Mouse (Mus musculus) midbrain, embryonic 14.5 days (tissue): ENCODE data around the gene Obox1. TPM values are rescaled to one million over a fixed set of nuclear protein-coding genes. Genes with fewer than 3 reads are reported as not detected.
"Not testable (repeated sequence)": the region's sequence is repeated elsewhere in the genome, so short reads cannot be mapped to it uniquely, and the experiment has no call there.

Experiments
- ATAC-seq: fragments of 200-750 bp; cut with Nextera tagmentation; 2 replicates; pipeline ENCODE4 v1.8.0; 2017; ENCODE audit warnings: moderate number of reproducible peaks, moderate library complexity; ENCODE audit not compliant: low FRiP score, low TSS enrichment
- DNase-seq: peaks from one replicate; pipeline ENCODE4 v3.0.0-alpha.2; 2015
- H3K27ac ChIP-seq: fragments of 300-500 bp; sonication (generic); replicated peaks from 2 replicates; pipeline ENCODE4 v1.5.1; 2014; ENCODE audit warnings: mild to moderate bottlenecking, low read depth, low read length, moderate library complexity
- H3K27me3 ChIP-seq: fragments of 300-500 bp; sonication (generic); 2 replicates; pipeline ENCODE4 v1.6.1; 2014; ENCODE audit warnings: low read length, control low read depth, mixed read lengths; ENCODE audit not compliant: control insufficient read depth, insufficient read depth
- H3K36me3 ChIP-seq: fragments of 300-500 bp; sonication (generic); 2 replicates; pipeline ENCODE4 v1.6.1; 2014; ENCODE audit warnings: low read length, control low read depth; ENCODE audit not compliant: control insufficient read depth, insufficient read depth
- H3K4me1 ChIP-seq: fragments of 300-500 bp; sonication (generic); 2 replicates; pipeline ENCODE4 v1.6.1; 2014; ENCODE audit warnings: mild to moderate bottlenecking, antibody characterized with exemption, low read length, control low read depth; ENCODE audit not compliant: control insufficient read depth, insufficient read depth
- H3K4me2 ChIP-seq: fragments of 300-500 bp; sonication (generic); 2 replicates; pipeline ENCODE4 v1.6.1; 2014; ENCODE audit warnings: mild to moderate bottlenecking, low read length, moderate library complexity
- H3K4me3 ChIP-seq: fragments of 300-500 bp; sonication (generic); replicated peaks from 2 replicates; pipeline ENCODE4 v1.5.1; 2014; ENCODE audit warnings: low read depth, low read length
- H3K9ac ChIP-seq: fragments of 300-500 bp; sonication (generic); replicated peaks from 2 replicates; pipeline ENCODE4 v1.6.1; 2014; ENCODE audit warnings: mild to moderate bottlenecking, low read length, moderate library complexity
- H3K9me3 ChIP-seq: fragments of 300-500 bp; sonication (generic); 2 replicates; pipeline ENCODE4 v1.6.1; 2016; ENCODE audit warnings: low read length, control low read depth, mixed read lengths; ENCODE audit not compliant: control insufficient read depth
- WGBS: fragments of 180-500 bp; shearing (Covaris S2); extraction: QIAGEN DNeasy Blood & Tissue Kit; methylation state at CpG from one replicate; pipeline ENCODE4 v1.1.7; 2014; 5-methylcytosine and 5-hydroxymethylcytosine counted together
- polyA plus RNA-seq: library from polyadenylated mRNA; unstranded; fragments of >200 nt; fragmentation: Nextera tagmentation; extraction: Ambion mirVana; gene quantifications from 2 replicates; pipeline ENCODE4 v1.2.1, GENCODE M21; 2014

Obox1 gene
- not detected in 2 replicates for polyA plus RNA-seq

DNA sequence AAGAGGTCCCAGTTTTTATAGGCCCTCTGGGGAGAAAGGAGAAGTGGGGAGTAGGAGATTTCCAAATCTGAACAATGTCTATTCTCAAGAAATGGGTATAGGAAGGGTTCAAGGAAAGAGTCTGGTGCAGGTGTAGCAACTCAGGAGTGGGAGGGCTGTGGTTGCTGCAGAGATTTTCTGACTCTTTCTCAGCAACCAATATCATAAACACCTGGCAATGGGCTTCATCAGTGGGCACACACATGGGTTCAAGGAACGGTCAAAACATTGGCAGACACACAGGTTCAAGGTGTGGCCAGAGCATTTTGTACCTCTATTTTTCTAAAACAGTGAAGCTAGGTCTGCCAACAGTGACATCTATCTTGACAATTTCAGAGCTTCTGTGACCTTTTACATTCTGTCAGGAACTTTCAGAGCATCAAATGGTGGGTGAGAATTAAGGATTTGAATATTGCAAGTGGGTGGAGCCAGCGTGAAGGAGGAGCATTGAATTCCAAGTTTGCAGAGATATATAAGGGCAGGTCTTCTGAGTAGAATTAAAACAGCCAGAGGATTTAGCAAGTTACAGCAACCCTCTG, at the start of gene Obox1, which contains the start of gene Obox2:
Gene Obox1 (plus strand): TSS at position 528 of the 578 bp plus-strand sequence.
Gene Obox2 (plus strand): TSS at position 301 of the 578 bp plus-strand sequence.
- H3K4me2 ChIP-seq, H3K9ac ChIP-seq, ATAC-seq, H3K36me3 ChIP-seq, H3K9me3 ChIP-seq, H3K4me1 ChIP-seq, DNase-seq, H3K27me3 ChIP-seq, H3K27ac ChIP-seq, H3K4me3 ChIP-seq: not testable (repeated sequence)
- WGBS, result no CpG with 5 or more reads among the region's 2 CpGs

DNA sequence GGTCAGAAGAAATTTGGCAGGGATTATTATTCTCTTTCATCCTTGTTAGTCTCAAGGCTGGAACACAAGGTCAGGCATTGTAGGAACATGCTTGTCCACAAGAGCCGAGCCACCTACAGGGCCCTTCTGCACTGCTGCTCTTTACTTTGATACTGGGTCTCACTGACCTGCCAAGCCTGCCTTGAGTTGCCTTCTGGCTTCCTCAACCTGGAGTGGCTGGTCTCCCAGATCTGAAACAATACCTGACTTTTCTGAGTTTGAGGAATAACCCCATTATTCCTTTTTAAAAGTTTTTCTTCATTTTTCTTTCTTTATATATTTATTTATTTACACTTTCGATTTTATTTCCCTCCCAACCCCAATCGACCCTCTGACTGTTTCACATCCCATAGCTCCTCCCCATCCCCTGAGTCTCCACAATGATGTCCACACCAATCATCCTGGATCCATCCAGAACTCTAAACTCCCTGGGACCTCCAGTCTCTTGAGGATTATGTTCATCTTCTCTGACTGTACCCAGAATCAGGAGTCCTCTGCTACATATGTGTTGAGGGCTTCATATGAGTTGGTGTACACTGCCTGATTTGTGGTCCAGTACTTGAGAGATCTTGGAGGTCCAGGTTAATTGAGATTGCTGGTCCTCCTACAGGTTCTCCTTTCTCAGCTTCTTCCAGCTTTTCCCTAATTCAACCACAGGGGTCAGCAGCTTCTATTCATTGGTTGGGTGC, 10.6 kb downstream of the Obox1 start:
- ATAC-seq, H3K36me3 ChIP-seq, DNase-seq, H3K4me1 ChIP-seq, H3K9me3 ChIP-seq, H3K9ac ChIP-seq, H3K27me3 ChIP-seq, H3K4me2 ChIP-seq, H3K4me3 ChIP-seq, H3K27ac ChIP-seq: not testable (repeated sequence)
- 72% methylated on average over 3 of the region's 3 CpGs for WGBS

DNA sequence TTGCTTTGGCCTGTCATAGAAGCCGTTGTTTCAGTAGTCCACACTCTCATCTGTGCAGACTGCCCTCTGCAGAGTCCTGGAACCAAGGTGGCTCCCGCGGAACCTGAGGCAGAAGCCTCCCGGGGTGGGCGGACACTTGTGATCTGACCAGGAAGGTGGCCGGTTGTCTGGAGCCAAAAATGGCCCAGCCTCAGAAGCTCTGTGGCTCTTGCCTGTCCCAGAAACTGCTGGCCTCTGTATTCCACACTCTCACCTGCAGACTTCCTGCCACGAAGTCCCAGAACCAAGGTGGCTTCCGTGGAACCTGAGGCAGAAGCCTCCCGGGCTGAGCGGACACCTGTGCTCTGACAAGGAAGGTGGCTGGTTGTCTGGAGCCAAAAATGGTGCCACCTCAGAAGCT, 18.1 kb downstream of the Obox1 start:
- H3K27me3 ChIP-seq, ATAC-seq, H3K9me3 ChIP-seq, H3K9ac ChIP-seq, H3K27ac ChIP-seq, H3K4me2 ChIP-seq, H3K36me3 ChIP-seq, H3K4me3 ChIP-seq, H3K4me1 ChIP-seq, DNase-seq: not testable (repeated sequence)
- 89% methylated on average over 10 of the region's 10 CpGs for WGBS

DNA sequence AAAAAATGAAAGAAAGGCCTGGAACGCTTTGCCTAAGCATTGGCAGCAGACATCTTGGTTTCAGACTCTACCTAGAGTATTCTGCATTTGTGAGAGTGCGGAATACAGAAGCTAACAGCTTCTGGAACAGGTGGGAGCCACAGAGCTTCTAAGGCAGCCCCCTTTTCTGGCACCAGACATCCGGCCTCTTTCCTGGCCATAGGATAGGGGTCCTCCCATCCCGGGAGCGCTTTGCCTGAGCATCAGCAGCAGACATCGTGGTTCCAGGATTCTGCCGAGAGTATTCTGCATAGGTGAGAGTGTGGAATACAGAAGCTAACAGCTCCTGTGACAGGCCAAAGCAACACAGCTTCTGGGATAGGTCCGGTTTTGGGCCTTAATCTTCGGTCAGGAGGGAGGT, 29.3 kb downstream of the Obox1 start:
- not testable (repeated sequence) for H3K4me3 ChIP-seq, H3K27ac ChIP-seq, H3K4me1 ChIP-seq, ATAC-seq, H3K9ac ChIP-seq, H3K36me3 ChIP-seq, H3K4me2 ChIP-seq, H3K27me3 ChIP-seq, DNase-seq, H3K9me3 ChIP-seq
- WGBS, result 85% methylated on average over 8 of the region's 9 CpGs

DNA sequence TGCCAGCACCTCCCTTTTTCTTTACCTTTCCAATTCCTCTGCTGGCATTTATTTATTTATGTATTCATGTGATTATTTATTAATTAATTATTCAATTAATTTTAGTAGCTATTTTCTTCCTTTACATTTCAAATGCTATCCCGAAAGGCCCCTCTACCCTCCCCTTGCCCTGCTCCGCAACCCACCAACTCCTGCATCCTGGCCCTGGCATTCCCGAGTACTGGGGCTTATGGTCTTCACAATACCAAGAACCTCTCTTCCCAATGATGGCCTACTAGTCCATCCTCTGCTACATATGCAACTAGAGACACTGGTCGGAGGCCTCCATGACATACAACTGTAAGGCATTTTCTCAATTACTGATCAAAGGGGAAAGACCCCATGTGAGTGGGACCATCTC, 36.8 kb downstream of the Obox1 start:
- not testable (repeated sequence) for ATAC-seq, H3K4me1 ChIP-seq
- 85% methylated on average over 3 of the region's 4 CpGs for WGBS

DNA sequence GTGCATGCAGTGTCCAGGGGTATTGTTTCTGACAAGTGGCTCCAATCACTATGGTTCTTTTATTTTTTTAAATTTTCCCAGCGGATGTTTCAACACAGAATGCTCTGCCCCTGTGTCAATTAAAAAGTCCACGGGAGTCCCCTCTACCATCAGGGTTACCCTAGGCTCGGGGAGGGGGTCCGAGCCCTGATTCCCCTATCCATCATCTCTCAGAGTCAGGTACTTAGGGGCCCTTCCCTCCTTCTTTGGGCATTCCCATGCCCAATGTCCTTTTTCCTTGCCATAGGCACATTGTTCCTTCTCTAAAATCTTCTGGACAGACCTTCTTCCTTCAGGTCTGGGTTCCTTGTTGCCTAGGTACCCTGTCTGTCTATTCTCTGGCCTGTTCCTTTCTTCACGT, 120.7 kb downstream of the Obox1 start:
- DNase-seq, H3K4me1 ChIP-seq, H3K9ac ChIP-seq, H3K36me3 ChIP-seq, H3K4me2 ChIP-seq, ATAC-seq, H3K27ac ChIP-seq, H3K27me3 ChIP-seq, H3K9me3 ChIP-seq, H3K4me3 ChIP-seq: not testable (repeated sequence)
- 77% methylated on average over 4 of the region's 5 CpGs for WGBS

More for the DNA sequence above, 36.8 kb downstream of the Obox1 start:
- not testable (repeated sequence) for H3K27ac ChIP-seq, H3K4me3 ChIP-seq, H3K36me3 ChIP-seq, H3K27me3 ChIP-seq, H3K9ac ChIP-seq, H3K9me3 ChIP-seq, H3K4me2 ChIP-seq, DNase-seq

Other genes with a start within 250 kb of the Obox1 start
- gene Obox2, start 227 bp upstream of the Obox1 start, polyA plus RNA-seq, result not detected in 2 replicates